Mouse (Mus musculus): ENCODE data around the gene Gm10203.
"Not testable (repeated sequence)": the region's sequence is repeated elsewhere in the genome, so short reads cannot be mapped to it uniquely, and the experiment has no call there.

Gene Gm10203

GRCm38 (mm10) chr6:149134391-149135150, 4.6 kb downstream of the Gm10203 start:
- in situ Hi-C loops (cut with MboI, MseI) = loop anchor here (5.0 kb wide), 1 partner anchor 243 kb away; no protein-coding TSS in a partner anchor

GRCm38 (mm10) chr6:149135631-149136030, 5.7 kb downstream of the Gm10203 start:
- in situ Hi-C loops (cut with MboI, MseI) = loop anchor here (5.0 kb wide), 1 partner anchor 242 kb away; no protein-coding TSS in a partner anchor

- in situ Hi-C loops (cut with MboI, MseI) = loop anchor here (5.0 kb wide), 1 partner anchor 239 kb away; no protein-coding TSS in a partner anchor
Measured at GRCm38 (mm10) chr6:149137936-149138335, 8.0 kb downstream of the Gm10203 start.

- in situ Hi-C loops (cut with MboI, MseI) = loop anchor here (5.0 kb wide), 1 partner anchor 238 kb away; no protein-coding TSS in a partner anchor
Measured at GRCm38 (mm10) chr6:149139011-149139410, 9.0 kb downstream of the Gm10203 start.

GRCm38 (mm10) chr6:149139471-149139870, 9.5 kb downstream of the Gm10203 start, which contains the start of gene Etfbkmt:
TSS of gene Etfbkmt (plus strand) at chr6:149139849.
- in situ Hi-C loops (cut with MboI, MseI) = loop anchor here (5.0 kb wide), 1 partner anchor 238 kb away; no protein-coding TSS in a partner anchor

- in situ Hi-C loops (cut with MboI, MseI) = loop anchor here (5.0 kb wide), 2 partner anchors 46 to 166 kb away; partner anchors contain the start of genes Amn1 and Resf1
Measured at GRCm38 (mm10) chr6:149141393-149142173, 11.6 kb downstream of the Gm10203 start.

- in situ Hi-C loops (cut with MboI, MseI) = no loop called here
Measured at GRCm38 (mm10) chr6:149145143-149145542, 15.2 kb downstream of the Gm10203 start.

- in situ Hi-C loops (cut with MboI, MseI) = no loop called here
Measured at GRCm38 (mm10) chr6:149148436-149149229, 18.7 kb downstream of the Gm10203 start.

- in situ Hi-C loops (cut with MboI, MseI) = no loop called here
Measured at GRCm38 (mm10) chr6:149152119-149152518, 22.1 kb downstream of the Gm10203 start.

- in situ Hi-C loops (cut with MboI, MseI) = no loop called here
Measured at GRCm38 (mm10) chr6:149153473-149154115, 23.6 kb downstream of the Gm10203 start.

GRCm38 (mm10) chr6:149154116-149155030, 24.4 kb downstream of the Gm10203 start:
- in situ Hi-C loops (cut with MboI, MseI) = no loop called here

- in situ Hi-C loops (cut with MboI, MseI) = no loop called here
Measured at GRCm38 (mm10) chr6:149155031-149155841, 25.3 kb downstream of the Gm10203 start.

- in situ Hi-C loops (cut with MboI, MseI) = not testable (repeated sequence)
Measured at GRCm38 (mm10) chr6:149167038-149167437, 37.1 kb downstream of the Gm10203 start.

GRCm38 (mm10) chr6:149167672-149168071, 37.7 kb downstream of the Gm10203 start:
- in situ Hi-C loops (cut with MboI, MseI) = no loop called here

- in situ Hi-C loops (cut with MboI, MseI) = no loop called here
Measured at GRCm38 (mm10) chr6:149168436-149168835, 38.5 kb downstream of the Gm10203 start.

- in situ Hi-C loops (cut with MboI, MseI) = not testable (repeated sequence)
Measured at GRCm38 (mm10) chr6:149169965-149170364, 40.0 kb downstream of the Gm10203 start.

- in situ Hi-C loops (cut with MboI, MseI) = no loop called here
Measured at GRCm38 (mm10) chr6:149173831-149174625, 44.1 kb downstream of the Gm10203 start.

- in situ Hi-C loops (cut with MboI, MseI) = no loop called here
Measured at GRCm38 (mm10) chr6:149174932-149175570, 45.1 kb downstream of the Gm10203 start.
